Mouse (Mus musculus): ENCODE data around the gene Nsrp1.
"Not testable (repeated sequence)": the region's sequence is repeated elsewhere in the genome, so short reads cannot be mapped to it uniquely, and the experiment has no call there.

Gene Nsrp1

DNA sequence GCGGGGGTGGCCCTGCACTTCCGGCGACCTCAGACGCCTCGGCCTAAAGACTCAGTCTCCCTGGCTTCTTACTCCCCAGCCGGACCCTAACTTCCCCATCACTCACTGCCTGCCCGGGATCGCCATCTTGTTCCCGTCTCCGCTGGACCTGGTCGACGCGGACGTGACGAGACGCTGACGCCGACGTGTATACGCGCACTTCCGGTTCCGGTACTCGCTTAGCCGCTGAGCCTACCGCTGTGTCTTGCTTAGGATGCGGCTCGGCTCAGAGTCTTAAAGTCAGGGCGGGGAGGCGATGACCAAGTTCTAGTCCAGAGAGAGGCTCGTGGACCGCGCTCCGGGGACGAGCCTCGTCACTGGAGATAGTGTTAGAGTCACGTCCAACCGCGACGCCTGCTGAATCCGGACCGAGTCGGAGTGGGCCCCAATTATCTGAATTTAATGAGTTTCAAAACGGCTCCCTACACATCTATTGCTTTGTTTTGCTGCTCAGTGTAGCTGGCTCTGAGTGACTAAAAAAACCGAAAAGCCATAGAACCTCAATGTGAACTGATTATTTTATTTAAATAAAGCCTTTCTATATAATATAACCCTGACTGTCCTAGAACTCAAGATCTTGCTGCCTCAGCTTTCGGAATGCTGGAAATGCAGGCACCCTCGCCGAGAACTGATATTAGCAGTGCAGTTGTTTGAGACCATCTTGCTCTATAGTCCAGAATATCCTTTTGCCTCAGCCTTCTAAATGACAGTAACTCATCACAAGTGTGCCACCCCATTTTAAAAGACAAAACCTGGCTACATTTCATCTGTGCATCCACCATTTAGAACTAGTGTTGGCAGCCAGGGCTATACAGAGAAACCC is at the start of gene Nsrp1:
Gene Nsrp1, minus strand, starts transcription at position 163 of the 862 bp plus-strand sequence.
- DNase-seq (ENCODE audit: low spot score in 2 of 2) = peak; percentile 92 to 94

GRCm38 (mm10) chr11:77111141-77111540 is 32.9 kb upstream of the Nsrp1 start:
- DNase-seq (ENCODE audit: low spot score in 2 of 2) = no peak

DNA sequence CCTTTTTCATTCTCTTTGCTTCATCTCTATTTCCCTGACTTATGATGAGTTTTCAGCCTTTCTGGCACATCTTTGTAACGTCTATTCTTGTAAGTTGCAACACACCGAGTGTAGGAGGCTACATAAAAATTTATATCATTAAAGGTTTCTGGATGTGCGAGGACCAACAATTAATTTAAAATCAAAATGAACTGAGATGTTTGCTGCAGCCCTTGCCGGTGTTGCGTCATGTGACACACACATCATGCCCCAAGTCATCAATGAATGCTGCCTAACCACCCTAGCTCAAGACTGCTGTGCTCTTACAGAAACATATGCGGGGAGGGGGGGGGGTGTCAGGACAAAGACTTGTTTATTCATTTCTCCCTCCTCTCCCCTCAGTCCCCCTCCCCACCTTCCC is 30.2 kb upstream of the Nsrp1 start:
- DNase-seq (ENCODE audit: low spot score in 2 of 2) = no peak

GRCm38 (mm10) chr11:77107872-77108271 is 29.6 kb upstream of the Nsrp1 start:
- not testable (repeated sequence) for DNase-seq (ENCODE audit: low spot score in 2 of 2)

DNA sequence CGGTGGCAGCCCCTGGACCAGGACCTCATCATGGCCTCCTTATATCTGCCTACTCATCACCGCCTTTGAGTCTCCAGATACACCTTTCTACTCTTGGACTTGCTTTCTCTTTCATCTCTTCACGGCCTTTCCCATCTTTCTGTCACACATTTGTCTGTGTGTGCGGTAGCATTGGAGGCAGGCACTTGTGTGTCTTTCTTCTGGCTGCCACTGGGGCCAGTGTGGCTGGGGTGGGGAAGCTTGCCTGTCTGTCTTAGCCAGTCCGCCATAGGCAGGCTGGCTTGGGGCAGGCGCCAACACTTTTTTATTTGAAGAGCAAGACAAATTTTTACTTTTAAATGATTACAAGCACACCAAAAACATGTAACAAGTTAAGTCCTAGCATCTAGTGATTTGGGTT is 28.7 kb upstream of the Nsrp1 start:
- no peak for DNase-seq (ENCODE audit: low spot score in 2 of 2)

GRCm38 (mm10) chr11:77100137-77100937 is 22.1 kb upstream of the Nsrp1 start:
- DNase-seq (ENCODE audit: low spot score in 2 of 2) = peak; percentile 29

- DNase-seq (ENCODE audit: low spot score in 2 of 2) = no peak
These were observed 20.2 kb upstream of the Nsrp1 start for GRCm38 (mm10) chr11:77098332-77098972.

- DNase-seq (ENCODE audit: low spot score in 2 of 2) = no peak
These were observed 18.8 kb upstream of the Nsrp1 start for GRCm38 (mm10) chr11:77096991-77097390.

DNA sequence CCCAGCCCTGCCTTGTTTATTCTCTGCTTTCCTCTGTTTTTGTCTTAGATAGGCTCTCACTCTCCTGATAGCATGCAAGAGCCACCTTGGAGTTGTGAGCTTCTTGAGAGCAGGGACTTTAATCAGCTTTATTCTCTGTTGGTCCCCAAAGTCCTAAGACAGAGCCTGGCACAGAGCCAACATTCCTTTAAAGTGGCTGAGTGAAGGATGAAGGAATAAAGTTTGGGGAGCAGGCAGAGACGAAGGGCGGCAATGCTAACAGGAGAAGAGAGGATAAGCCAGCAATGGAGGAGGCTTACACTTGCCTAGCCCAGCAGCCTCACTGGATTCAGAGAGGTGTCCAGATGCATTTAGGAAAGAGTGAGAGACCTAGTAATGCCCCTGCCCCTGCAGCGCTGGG is 18.3 kb upstream of the Nsrp1 start:
- no peak for DNase-seq (ENCODE audit: low spot score in 2 of 2)

GRCm38 (mm10) chr11:77095206-77095605 is 17.0 kb upstream of the Nsrp1 start:
- DNase-seq (ENCODE audit: low spot score in 2 of 2) = no peak

DNA sequence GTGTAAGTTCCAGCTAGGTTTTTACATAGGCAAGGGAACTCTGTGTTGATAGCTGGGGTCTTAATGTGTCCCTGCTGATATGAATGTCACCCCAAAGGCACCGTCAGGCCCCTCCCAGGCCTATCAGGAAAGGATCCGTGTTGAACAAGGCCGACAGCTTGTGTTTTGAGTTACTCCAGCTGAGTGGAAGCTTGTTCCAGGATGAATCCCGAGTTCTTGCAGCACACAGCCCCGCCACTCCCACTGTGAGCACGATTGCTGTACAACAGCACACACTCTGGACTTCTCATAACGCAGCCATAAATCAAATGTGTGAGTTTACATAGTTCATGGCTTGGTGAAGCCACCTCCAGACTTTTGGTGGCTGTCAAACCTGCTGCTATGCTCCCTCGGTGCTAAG is 15.9 kb upstream of the Nsrp1 start:
- no peak for DNase-seq (ENCODE audit: low spot score in 2 of 2)

DNA sequence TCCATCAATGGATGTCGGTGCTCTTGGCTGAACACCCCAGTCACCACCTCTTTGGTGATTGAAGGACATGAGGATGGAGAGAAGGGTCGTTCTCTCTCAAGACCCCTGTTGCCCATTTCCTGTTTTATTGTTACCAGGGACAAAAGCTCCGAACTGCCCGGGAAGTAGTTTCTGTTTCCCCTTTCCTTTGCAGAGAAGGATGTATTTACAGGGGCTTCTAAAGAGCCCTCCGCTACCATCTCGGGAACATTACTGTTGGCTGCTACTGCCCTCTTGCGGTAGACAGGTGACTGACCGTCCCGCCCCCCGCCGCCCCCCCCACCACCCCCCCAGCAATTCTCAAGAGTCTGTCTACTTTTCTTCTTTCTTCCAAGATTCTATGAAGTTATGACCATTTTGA is 15.0 kb upstream of the Nsrp1 start:
- no peak for DNase-seq (ENCODE audit: low spot score in 2 of 2)

GRCm38 (mm10) chr11:77089162-77089561 is 10.9 kb upstream of the Nsrp1 start:
- DNase-seq (ENCODE audit: low spot score in 2 of 2) = no peak

DNA sequence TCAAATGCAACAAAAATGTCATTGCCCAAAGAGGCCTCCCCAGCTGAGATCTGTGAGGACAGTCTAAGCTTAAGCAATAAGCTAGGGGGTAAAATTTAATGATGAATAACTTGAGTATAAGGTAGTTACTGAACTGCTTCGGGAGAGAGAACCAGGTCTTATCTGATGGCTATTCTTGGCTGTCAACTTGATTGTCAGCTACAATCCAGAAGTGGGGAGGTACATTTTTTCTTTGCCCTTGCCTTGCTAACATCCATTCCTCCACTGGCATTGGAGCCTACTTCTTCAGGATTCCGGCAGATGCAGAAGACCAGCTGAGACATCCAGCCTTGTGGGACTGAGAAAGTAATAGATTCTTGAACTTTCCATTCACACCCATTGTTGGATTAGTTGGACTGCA is 8.8 kb upstream of the Nsrp1 start:
- DNase-seq (ENCODE audit: low spot score in 2 of 2) = no peak

- no peak for DNase-seq (ENCODE audit: low spot score in 2 of 2)
These were observed 5.9 kb upstream of the Nsrp1 start for GRCm38 (mm10) chr11:77084001-77084682.

- DNase-seq (ENCODE audit: low spot score in 2 of 2) = no peak
These were observed 1.1 kb upstream of the Nsrp1 start for GRCm38 (mm10) chr11:77079361-77079760.

DNA sequence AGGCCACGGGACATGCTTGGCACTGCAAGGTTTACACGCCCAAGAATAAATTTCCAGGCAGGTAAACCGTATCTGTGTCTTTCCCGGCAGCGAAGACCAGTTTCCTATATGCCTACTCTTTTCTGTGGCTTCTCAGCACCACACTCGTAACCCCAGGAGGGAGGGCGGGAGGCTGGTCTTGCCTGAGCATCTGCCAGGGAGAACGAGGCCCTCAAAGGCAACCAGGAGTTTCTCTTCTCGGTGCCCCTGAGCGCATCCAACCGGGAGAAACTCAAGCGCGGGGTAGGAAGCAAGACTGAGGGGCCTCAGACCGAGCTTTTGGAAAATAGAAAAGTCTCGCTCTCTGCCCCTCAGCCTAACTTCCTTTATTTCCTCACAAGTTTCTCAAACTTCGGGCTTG is 443 bp downstream of the Nsrp1 start:
- peak in 1 of 2 experiments; percentile 6 for DNase-seq (ENCODE audit: low spot score in 2 of 2)

- DNase-seq (ENCODE audit: low spot score in 2 of 2) = not testable (repeated sequence)
These were observed 904 bp downstream of the Nsrp1 start for GRCm38 (mm10) chr11:77077331-77077730.

GRCm38 (mm10) chr11:77070721-77071120 is 7.5 kb downstream of the Nsrp1 start:
- DNase-seq (ENCODE audit: low spot score in 2 of 2) = no peak

- no peak for DNase-seq (ENCODE audit: low spot score in 2 of 2)
These were observed 9.4 kb downstream of the Nsrp1 start for GRCm38 (mm10) chr11:77068825-77069224.

DNA sequence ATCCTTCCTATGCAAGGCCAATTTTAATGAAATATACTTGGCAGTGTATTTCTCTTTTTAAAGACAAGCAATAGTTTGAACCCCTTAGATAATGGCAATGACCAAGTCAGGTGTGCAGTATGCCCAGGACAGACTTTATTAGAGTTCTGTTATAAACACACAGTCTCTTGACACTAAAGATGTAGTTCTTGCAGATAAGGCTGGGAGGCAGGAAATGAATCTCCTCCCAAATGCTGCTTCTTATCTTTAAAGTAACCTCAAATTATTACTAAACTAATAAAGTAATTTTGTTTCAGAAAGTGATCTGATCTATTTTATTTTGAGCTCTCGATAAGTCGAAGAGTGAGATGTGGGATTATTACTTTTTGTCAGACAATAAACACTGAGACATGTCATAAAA is 14.8 kb downstream of the Nsrp1 start:
- no peak for DNase-seq (ENCODE audit: low spot score in 2 of 2)

- no peak for DNase-seq (ENCODE audit: low spot score in 2 of 2)
These were observed 16.3 kb downstream of the Nsrp1 start for GRCm38 (mm10) chr11:77061951-77062350.
